Mouse (Mus musculus) G1E-ER4 (cell line): ENCODE results near the gene Top2a. TPM values are rescaled to one million over a fixed set of nuclear protein-coding genes. Genes with fewer than 3 reads are reported as not detected.

Experiments
- GATA1 ChIP-seq: IDR thresholded peaks from one replicate; pipeline ENCODE4 v1.8.0; 2012; ENCODE audit warnings: low read length, inconsistent platforms
- polyA plus RNA-seq: library from polyadenylated mRNA; stranded (reverse); fragments of >175 nt; gene quantifications from 2 replicates; pipeline ENCODE4 v1.2.3, GENCODE M21; 2012

The Top2a gene
- polyA plus RNA-seq, 1 experiment = 15.1 TPM

GRCm38 (mm10) chr11:98964201-98964615, 59.8 kb downstream of the Top2a start:
- no peak for TF ChIP-seq GATA1

- no peak for TF ChIP-seq GATA1
These were observed 60.6 kb downstream of the Top2a start for GRCm38 (mm10) chr11:98963191-98964021.

- TF ChIP-seq GATA1 = no peak
These were observed 61.4 kb downstream of the Top2a start for GRCm38 (mm10) chr11:98962421-98963095.

GRCm38 (mm10) chr11:98961766-98962165, 62.2 kb downstream of the Top2a start:
- no peak for TF ChIP-seq GATA1

GRCm38 (mm10) chr11:98961051-98961592, 62.9 kb downstream of the Top2a start:
- TF ChIP-seq GATA1 = no peak

- no peak for TF ChIP-seq GATA1
These were observed 63.6 kb downstream of the Top2a start for GRCm38 (mm10) chr11:98960313-98960906.

GRCm38 (mm10) chr11:98959437-98960312, 64.3 kb downstream of the Top2a start:
- no peak for TF ChIP-seq GATA1

- no peak for TF ChIP-seq GATA1
These were observed 67.6 kb downstream of the Top2a start for GRCm38 (mm10) chr11:98956340-98956739.

GRCm38 (mm10) chr11:98955707-98956235, 68.2 kb downstream of the Top2a start:
- TF ChIP-seq GATA1 = no peak

GRCm38 (mm10) chr11:98954801-98955706, 68.9 kb downstream of the Top2a start:
- TF ChIP-seq GATA1 = no peak

GRCm38 (mm10) chr11:98954373-98954772, 69.6 kb downstream of the Top2a start:
- TF ChIP-seq GATA1 = no peak

- no peak for TF ChIP-seq GATA1
These were observed 70.1 kb downstream of the Top2a start for GRCm38 (mm10) chr11:98953835-98954320.

GRCm38 (mm10) chr11:98953361-98953760, 70.6 kb downstream of the Top2a start:
- TF ChIP-seq GATA1 = no peak

- TF ChIP-seq GATA1 = no peak
These were observed 71.3 kb downstream of the Top2a start for GRCm38 (mm10) chr11:98952736-98953135.
